Mouse (Mus musculus): Measurements from ENCODE around the gene Srf.

DNA sequence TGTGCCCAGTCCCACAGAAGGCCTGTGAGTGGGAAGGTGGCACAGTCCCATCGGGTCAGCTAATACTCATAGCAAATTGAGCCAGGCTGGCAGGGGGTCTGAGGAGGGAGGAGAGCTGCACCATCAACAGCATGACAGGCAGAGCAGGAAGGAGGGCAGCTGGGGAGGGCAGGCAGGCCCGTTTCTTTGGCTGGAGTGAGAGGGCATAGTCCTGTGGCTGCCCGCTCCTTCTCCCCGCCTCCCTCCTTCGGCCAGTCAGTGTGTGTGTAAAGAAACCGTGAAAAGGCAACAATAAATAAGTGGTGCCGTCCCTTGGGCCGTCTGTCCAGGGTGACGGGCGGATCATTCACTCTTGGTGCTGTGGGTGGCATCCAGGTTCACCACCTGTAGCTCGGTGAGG is 7.2 kb downstream of the Srf start:
- TF ChIP-seq CTCF (IDR thresholded peaks at IDR 0.05; ENCODE audit: low read depth, low read length) (no peak), EP300 (IDR thresholded peaks at IDR 0.05; ENCODE audit: insufficient read depth, low read depth, low read length) (no peak)
